Mouse (Mus musculus): ENCODE data around the gene Ski. TPM values are rescaled to one million over a fixed set of nuclear protein-coding genes. Genes with fewer than 3 reads are reported as not detected.

Gene Ski
- polyA plus RNA-seq, 1 experiment, result 32.2 TPM

DNA sequence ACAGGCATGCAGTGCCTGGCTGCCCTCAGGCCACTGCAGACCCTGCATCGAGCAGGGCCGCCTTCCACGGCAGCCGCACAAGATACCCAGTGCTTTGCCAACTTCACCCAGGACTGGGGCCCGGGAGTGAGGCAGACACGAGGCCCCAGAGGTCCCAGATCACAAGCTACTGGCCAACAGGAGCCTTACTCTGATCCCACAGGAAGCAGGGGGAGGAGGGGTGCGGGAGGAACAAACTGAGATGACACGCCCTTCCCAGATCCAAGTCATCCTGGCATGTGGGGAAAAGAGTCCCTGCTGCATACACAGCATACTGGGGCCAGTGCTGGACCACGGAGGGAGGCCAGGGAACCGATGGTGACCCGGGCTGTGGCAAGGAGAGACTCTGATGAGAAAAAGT is 67.4 kb downstream of the Ski start:
- Histone ChIP-seq H3K27ac (ENCODE audit: insufficient read depth, low read length) (no peak overlapping the region), H3K27me3 (ENCODE audit: control insufficient read depth, insufficient read depth, low read length) (no peaks in the 10 kb centered on the region), H3K4me3 (ENCODE audit: extremely low read depth, insufficient read depth, insufficient read length) (no peak overlapping the region), H3K36me3 (ENCODE audit: control insufficient read depth, insufficient read depth, low read length) (peaks cover 34% of the 10 kb centered on the region), H3K4me1 (ENCODE audit: control insufficient read depth, insufficient read depth, insufficient read length) (peaks cover 17% of the 10 kb centered on the region; the same call in 1 of the 2 replicates)
- no peak for DNase-seq (ENCODE audit: low read depth in 1 of 2, low spot score in 2 of 2)
- no peak for TF ChIP-seq CTCF (IDR thresholded peaks at IDR 0.05; ENCODE audit: extremely low read depth, insufficient read depth, insufficient read length, insufficient replicate concordance)
- no peak for TF ChIP-seq POLR2A (IDR thresholded peaks at IDR 0.05; ENCODE audit: low read depth, low read length)
- WGBS, result 73% methylated on average over 11 of the region's 11 CpGs

DNA sequence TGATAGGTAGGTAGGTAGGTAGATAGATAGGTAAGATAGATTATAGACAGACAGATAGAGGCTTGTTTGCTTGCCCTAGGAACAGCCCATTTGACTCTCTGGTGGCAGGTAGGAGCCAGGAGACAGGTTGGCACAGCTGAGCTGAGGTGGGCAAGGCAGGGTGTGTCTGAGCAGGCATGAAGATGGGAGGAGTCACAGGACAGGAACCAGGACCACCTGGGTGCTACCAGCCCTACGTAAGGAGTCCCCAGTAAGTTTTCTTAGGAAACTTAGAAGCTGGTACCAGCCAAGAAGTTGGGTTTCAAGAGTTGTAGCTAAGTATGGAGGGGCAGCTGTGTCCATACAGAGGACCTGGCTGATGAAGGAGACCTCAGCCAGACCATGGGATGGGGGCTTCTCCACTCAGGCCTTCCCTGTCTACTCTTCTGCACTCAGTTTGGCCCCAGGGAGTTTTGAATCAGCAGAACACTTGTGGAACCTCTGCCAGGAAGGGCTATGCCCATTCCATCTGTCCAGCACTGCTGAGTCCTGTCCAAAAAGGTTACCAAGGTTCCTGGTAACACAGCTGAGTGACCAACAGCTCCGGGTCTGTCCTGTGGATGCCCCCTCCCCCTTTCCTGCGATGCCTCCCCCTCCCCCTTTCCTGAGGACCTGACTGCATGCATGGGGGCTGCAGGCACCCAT is 68.9 kb downstream of the Ski start:
- TF ChIP-seq CTCF (IDR thresholded peaks at IDR 0.05; ENCODE audit: extremely low read depth, insufficient read depth, insufficient read length, insufficient replicate concordance) (no peak), POLR2A (IDR thresholded peaks at IDR 0.05; ENCODE audit: low read depth, low read length) (no peak)
- no peaks in the 10 kb centered on the region for H3K27me3 ChIP-seq (ENCODE audit: control insufficient read depth, insufficient read depth, low read length)
- no peak overlapping the region for H3K4me3 ChIP-seq (ENCODE audit: extremely low read depth, insufficient read depth, insufficient read length)
- DNase-seq (ENCODE audit: low read depth in 1 of 2, low spot score in 2 of 2), result no peak
- H3K4me1 ChIP-seq (ENCODE audit: control insufficient read depth, insufficient read depth, insufficient read length), result peaks cover 17% of the 10 kb centered on the region; the same call in 1 of the 2 replicates
- H3K36me3 ChIP-seq (ENCODE audit: control insufficient read depth, insufficient read depth, low read length), result peaks cover 22% of the 10 kb centered on the region
- H3K27ac ChIP-seq (ENCODE audit: insufficient read depth, low read length), result no peak overlapping the region
- WGBS, result 78% methylated on average over 3 of the region's 3 CpGs

DNA sequence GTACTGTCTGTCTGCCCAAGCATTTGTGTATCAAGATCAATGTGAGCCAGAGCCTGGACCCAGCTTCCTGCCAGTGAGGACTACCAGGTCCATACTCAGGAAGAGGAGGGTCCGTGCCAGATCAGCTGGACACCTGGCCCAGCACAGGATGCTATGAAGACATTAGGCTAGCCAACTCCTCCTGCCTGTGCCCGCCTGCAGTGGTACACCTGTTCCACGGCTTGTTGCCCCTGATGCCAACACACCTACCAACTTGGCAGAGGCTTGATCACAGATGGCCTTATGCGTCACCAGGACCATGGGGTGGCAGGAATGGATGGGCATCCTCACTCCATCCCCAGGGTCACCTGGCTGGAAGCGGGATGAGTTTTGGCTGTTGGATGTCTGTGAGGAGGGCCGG is 69.9 kb downstream of the Ski start:
- Histone ChIP-seq H3K36me3 (ENCODE audit: control insufficient read depth, insufficient read depth, low read length) (peaks cover 14% of the 10 kb centered on the region), H3K27me3 (ENCODE audit: control insufficient read depth, insufficient read depth, low read length) (no peaks in the 10 kb centered on the region), H3K4me1 (ENCODE audit: control insufficient read depth, insufficient read depth, insufficient read length) (peaks cover 17% of the 10 kb centered on the region; the same call in 1 of the 2 replicates), H3K27ac (ENCODE audit: insufficient read depth, low read length) (no peak overlapping the region), H3K4me3 (ENCODE audit: extremely low read depth, insufficient read depth, insufficient read length) (no peak overlapping the region)
- TF ChIP-seq CTCF (IDR thresholded peaks at IDR 0.05; ENCODE audit: extremely low read depth, insufficient read depth, insufficient read length, insufficient replicate concordance) (no peak), POLR2A (IDR thresholded peaks at IDR 0.05; ENCODE audit: low read depth, low read length) (no peak)
- no peak for DNase-seq (ENCODE audit: low read depth in 1 of 2, low spot score in 2 of 2)
- WGBS, result 87% methylated on average over 6 of the region's 6 CpGs

DNA sequence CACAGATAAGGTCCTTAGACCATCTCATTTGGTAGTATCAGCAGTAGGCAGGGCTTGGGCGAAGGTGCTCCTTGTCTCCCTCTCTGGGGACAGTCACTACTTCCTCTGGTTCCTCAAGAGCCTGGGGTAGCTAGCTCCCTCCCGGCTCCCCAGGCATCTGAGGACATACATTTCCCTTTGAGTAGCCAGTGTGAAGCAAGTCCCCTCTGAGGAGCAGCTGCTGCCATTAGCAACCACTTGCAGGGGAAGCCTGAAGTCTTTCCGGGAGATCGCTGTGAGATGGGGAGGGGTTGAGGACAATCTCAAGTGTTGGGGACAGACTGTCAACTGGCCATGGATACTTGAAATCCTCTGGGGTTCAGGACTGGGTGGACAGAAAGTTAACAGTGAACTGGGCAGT is 70.5 kb downstream of the Ski start:
- H3K4me1 ChIP-seq (ENCODE audit: control insufficient read depth, insufficient read depth, insufficient read length), result peaks cover 17% of the 10 kb centered on the region; the same call in 1 of the 2 replicates
- TF ChIP-seq CTCF (IDR thresholded peaks at IDR 0.05; ENCODE audit: extremely low read depth, insufficient read depth, insufficient read length, insufficient replicate concordance) (no peak), POLR2A (IDR thresholded peaks at IDR 0.05; ENCODE audit: low read depth, low read length) (no peak)
- 60% methylated on average over 4 of the region's 4 CpGs for WGBS
- no peak overlapping the region for H3K4me3 ChIP-seq (ENCODE audit: extremely low read depth, insufficient read depth, insufficient read length)
- DNase-seq (ENCODE audit: low read depth in 1 of 2, low spot score in 2 of 2), result no peak
- H3K27me3 ChIP-seq (ENCODE audit: control insufficient read depth, insufficient read depth, low read length), result no peaks in the 10 kb centered on the region
- peak overlapping the region; percentile 21; the same call in 1 of the 2 replicates for H3K27ac ChIP-seq (ENCODE audit: insufficient read depth, low read length)
- H3K36me3 ChIP-seq (ENCODE audit: control insufficient read depth, insufficient read depth, low read length), result peaks cover 8% of the 10 kb centered on the region

DNA sequence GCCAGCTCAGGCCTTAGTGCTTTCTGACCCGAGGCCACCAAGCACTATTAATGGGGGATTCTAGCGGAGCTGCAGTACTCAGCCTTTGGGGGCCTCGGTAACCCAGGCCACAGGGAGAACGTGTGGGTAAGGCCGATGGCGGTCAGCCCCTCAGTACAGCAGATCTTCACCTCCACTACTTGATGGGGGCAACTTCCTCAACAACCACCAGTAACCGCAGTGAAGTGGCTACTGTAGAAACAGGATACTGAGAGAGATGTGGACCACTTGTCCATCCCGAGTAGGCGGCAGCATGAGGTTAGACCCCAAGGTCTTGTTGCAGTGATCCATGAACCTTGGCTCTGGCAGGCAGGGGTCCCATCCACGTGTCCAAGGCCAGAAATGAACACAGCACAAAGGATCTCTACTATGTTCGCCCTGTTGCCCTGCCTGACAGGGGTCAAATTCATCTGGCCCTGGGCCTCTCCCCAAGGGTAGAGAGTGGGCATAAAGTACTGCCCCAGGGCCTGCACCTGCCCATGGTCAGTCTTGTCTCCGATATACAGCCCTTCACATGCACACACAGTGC is 71.1 kb downstream of the Ski start:
- no peaks in the 10 kb centered on the region for H3K27me3 ChIP-seq (ENCODE audit: control insufficient read depth, insufficient read depth, low read length)

DNA sequence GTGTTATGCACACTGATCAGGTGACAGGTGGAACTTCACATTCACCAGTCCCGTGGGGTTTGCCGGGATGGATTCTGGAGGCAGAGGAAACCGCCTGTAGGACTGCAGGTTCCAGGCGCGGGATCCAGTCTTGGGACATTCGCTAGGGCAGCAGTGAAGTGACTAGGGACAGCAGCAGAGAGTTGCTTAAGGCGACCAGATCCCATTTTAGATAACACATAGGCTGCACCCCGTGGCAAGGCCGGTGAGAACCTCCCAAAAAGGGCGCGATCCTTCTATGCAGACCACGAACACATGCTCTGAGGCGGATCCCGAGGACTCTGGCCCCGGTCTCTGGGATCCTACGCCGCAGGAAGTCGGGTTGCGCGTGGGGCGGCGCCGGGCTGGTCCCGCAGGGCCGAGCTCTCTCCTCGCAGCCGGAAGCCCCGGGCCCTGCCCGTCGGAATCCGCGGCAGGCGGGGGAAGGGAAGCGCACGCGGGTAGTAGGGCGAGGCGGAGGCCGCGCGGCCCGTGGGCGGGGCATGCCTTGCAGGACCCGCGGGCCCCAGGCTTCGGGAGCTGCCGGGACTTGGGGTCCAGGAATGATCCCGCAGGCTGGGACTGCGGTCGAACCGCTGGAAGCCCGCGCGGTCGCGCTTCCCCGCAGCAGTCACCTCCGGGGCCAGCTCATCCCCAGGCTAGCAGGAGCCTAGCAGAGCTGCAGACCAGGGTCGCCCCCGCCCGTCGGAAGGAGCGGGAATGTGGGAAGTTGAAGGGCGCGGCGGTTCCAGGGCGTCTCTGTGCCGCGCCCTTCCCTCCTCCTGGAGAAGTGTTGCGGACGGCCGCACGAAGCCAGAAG is 71.9 kb downstream of the Ski start:
- Histone ChIP-seq H3K27ac (ENCODE audit: insufficient read depth, low read length) (peak overlapping the region; percentile 62), H3K4me1 (ENCODE audit: control insufficient read depth, insufficient read depth, insufficient read length) (peaks cover 17% of the 10 kb centered on the region; the same call in 1 of the 2 replicates), H3K27me3 (ENCODE audit: control insufficient read depth, insufficient read depth, low read length) (no peaks in the 10 kb centered on the region), H3K36me3 (ENCODE audit: control insufficient read depth, insufficient read depth, low read length) (no peaks in the 10 kb centered on the region), H3K4me3 (ENCODE audit: extremely low read depth, insufficient read depth, insufficient read length) (peak overlapping the region; percentile 53)
- 6% methylated on average over 73 of the region's 73 CpGs for WGBS
- TF ChIP-seq CTCF (IDR thresholded peaks at IDR 0.05; ENCODE audit: extremely low read depth, insufficient read depth, insufficient read length, insufficient replicate concordance) (no peak), POLR2A (IDR thresholded peaks at IDR 0.05; ENCODE audit: low read depth, low read length) (no peak)
- DNase-seq (ENCODE audit: low read depth in 1 of 2, low spot score in 2 of 2), result peak in 1 of 2 experiments; percentile 84

More for the DNA sequence above, 71.1 kb downstream of the Ski start:
- WGBS, result 33% methylated on average over 12 of the region's 12 CpGs
- TF ChIP-seq CTCF (IDR thresholded peaks at IDR 0.05; ENCODE audit: extremely low read depth, insufficient read depth, insufficient read length, insufficient replicate concordance), result no peak
- TF ChIP-seq POLR2A (IDR thresholded peaks at IDR 0.05; ENCODE audit: low read depth, low read length), result no peak
- peak overlapping the region; percentile 53; the same call in 1 of the 2 replicates for H3K4me3 ChIP-seq (ENCODE audit: extremely low read depth, insufficient read depth, insufficient read length)
- peaks cover 17% of the 10 kb centered on the region; the same call in 1 of the 2 replicates for H3K4me1 ChIP-seq (ENCODE audit: control insufficient read depth, insufficient read depth, insufficient read length)
- peak overlapping the region; percentile 62 for H3K27ac ChIP-seq (ENCODE audit: insufficient read depth, low read length)
- DNase-seq (ENCODE audit: low read depth in 1 of 2, low spot score in 2 of 2), result no peak
- peaks cover 2% of the 10 kb centered on the region for H3K36me3 ChIP-seq (ENCODE audit: control insufficient read depth, insufficient read depth, low read length)
